Mouse (Mus musculus): ENCODE measurements at regions not wholly inside any gene's neighbourhood (a gene's known extent, or its start where the extent isn't known, plus 50 kb on each side); places are given as distances from the start of the nearest gene placed in this dataset.

DNA sequence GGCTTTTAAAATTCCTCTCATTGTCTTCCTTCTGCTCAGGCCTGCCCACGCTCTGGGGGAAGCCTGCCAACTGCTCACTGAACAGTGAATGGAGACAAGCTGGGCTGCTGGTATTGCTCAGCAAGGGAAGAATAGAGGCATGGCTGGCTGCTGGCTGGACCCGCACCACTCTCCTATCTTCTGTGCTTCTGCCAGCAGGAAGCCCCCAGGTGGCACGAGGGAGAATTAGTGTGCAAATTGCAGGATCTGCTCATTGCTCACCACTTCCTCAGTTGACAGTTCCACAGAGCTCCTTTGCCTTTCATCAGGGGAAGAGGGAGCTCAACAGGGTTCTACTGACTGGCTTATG, 209.9 kb upstream of the Tet2 start:
- TF ChIP-seq CTCF (IDR thresholded peaks at IDR 0.05; ENCODE audit: borderline replicate concordance, control insufficient read depth, extremely low read depth, insufficient read depth, low read length, poor library complexity) = no peak
- TF ChIP-seq POLR2A (IDR thresholded peaks at IDR 0.05; ENCODE audit: control insufficient read depth, extremely low read depth, insufficient read depth, low read length, poor library complexity) = no peak

Measured in thymus, adult 2 months (tissue).